Mouse (Mus musculus): ENCODE results near the gene Tjp2.

- TF ChIP-seq CTCF (IDR thresholded peaks at IDR 0.05; ENCODE audit: low read depth) (no peak), EP300 (optimal IDR thresholded peaks at IDR 0.05) (no peak)
Observed at GRCm38 (mm10) chr19:24049329-24049728, 175.5 kb downstream of the Tjp2 start.

Measured in stomach, postnatal 0 days (tissue).